Mouse (Mus musculus): Measurements from ENCODE around the gene Ripor2.
A peak's percentile ranks its signal among the peaks of the same experiment; 100 is the strongest.

Ripor2 gene

GRCm38 (mm10) chr13:24710968-24711367 is 129.0 kb downstream of the Ripor2 start:
- DNase-seq (ENCODE audit: low read depth, low spot score): no peak

DNA sequence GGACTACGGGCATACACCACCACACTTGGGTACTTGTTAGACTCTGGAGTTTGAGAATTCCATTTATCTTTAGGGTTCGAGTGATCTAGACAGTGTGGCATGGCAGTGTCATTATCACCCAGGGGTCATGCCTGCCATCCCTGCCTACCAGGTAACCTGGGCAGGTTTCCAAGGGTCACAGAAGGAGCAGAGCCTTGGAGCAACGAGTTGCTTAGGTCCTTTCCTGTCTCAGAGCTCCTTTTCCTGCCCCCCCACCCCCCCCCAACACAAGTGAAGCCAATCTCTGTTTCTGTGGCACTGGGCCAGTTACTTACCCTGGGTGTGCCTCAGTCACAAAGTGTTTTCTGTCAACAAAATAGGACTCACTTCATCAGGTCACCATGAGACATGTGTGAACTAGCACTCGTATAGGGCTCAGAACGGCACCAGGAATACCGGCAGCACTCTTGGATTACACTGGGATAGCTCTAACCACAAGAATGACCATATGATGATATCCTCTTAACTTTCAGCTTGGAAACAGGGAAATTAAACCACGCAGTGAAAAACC is 130.7 kb downstream of the Ripor2 start:
- DNase-seq (ENCODE audit: low read depth, low spot score): no peak

DNA sequence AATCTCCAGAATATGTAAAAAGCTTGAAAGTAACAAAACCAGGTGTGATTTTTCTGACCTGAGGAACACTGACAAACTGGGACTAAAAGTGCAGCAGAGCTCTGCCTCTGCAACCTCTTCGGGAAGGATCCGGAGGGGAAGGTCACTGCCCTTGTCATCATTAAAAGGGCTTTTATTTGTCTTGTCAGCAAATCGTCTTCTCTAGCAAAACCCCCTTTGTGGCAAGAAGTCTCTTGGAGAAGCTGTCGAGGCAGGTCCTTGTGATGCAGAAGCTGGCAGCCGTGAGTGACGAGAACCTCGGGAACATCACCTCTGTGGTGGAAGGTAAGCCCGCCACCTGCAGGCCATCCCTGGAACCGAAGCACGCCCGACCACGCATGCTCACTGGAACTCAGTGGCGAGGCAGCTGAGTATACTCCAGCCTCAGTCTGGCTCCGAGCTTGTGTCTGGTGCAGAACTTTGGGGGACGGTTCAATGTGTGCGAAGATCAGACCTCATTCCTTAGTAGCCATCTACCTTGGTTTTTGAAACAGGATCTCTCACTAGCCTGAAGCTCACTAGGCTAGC is 131.5 kb downstream of the Ripor2 start:
- peak; percentile 91 for DNase-seq (ENCODE audit: low read depth, low spot score)

- DNase-seq (ENCODE audit: low read depth, low spot score): no peak
These were observed 132.4 kb downstream of the Ripor2 start for GRCm38 (mm10) chr13:24714360-24714885.

- DNase-seq (ENCODE audit: low read depth, low spot score): no peak
These were observed 133.6 kb downstream of the Ripor2 start for GRCm38 (mm10) chr13:24715601-24716000.

DNA sequence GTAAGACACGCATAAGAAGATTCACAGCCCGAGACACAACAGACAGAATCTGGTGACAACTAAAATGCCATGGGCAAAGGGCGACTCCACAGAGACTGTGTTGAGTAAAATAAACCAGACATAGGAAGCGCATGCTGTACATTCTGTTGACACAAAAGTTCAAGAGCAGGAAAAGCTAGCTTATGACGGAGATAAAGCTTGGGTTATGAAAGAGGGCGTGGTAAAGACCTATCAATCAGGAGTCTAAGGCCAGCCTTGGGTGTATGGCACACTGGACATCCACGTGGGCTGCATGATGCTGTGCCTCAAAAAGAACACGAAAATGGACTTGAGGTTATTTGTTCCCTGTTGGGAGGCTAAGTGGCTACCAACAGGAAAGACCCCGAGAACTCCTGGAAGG is 134.5 kb downstream of the Ripor2 start:
- DNase-seq (ENCODE audit: low read depth, low spot score): no peak

- no peak for DNase-seq (ENCODE audit: low read depth, low spot score)
These were observed 135.7 kb downstream of the Ripor2 start for GRCm38 (mm10) chr13:24717677-24718076.

GRCm38 (mm10) chr13:24721502-24721901 is 139.5 kb downstream of the Ripor2 start:
- DNase-seq (ENCODE audit: low read depth, low spot score): no peak

GRCm38 (mm10) chr13:24723699-24724394 is 141.9 kb downstream of the Ripor2 start:
- DNase-seq (ENCODE audit: low read depth, low spot score): no peak

DNA sequence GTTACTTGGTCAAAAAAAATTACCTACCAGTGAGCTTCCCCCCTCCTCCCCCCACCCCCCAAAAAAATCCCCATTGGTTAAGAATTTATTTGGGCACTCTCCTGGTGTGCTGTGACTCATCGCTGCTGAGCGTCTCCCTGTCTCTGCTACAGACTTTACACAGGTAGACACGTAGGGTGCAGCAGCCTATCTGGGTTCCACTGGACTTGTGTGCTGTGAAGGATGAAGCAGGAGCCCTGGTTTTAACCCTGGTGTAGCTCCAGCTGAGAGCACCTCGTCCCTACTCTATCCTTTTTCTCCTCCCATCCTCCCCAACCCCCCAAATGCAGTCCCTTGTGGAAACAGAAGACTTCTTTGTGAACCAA is 142.4 kb downstream of the Ripor2 start:
- DNase-seq (ENCODE audit: low read depth, low spot score): peak; percentile 21

DNA sequence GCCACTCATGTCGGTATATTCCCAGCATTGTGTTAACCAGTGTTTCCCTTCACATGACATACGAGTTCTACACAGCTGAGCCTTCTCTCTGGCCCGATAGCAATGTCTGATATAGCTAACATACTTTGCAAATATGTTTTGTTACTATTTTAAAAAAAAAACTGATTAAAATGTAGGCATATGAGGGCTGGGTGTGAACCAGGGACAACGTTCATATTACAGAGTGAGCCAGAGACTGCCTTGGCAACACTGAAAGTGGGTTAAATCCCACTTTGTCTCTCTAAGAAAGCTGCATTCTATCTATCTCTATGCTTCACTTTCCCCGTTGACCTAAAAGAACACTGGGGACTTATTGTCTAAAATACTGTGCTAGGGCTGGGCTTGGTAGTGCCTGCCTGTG is 147.1 kb downstream of the Ripor2 start:
- DNase-seq (ENCODE audit: low read depth, low spot score): peak; percentile 16

GRCm38 (mm10) chr13:24734502-24734901 is 152.5 kb downstream of the Ripor2 start:
- no peak for DNase-seq (ENCODE audit: low read depth, low spot score)

- DNase-seq (ENCODE audit: low read depth, low spot score): no peak
These were observed 153.7 kb downstream of the Ripor2 start for GRCm38 (mm10) chr13:24735608-24736131.

- no peak for DNase-seq (ENCODE audit: low read depth, low spot score)
These were observed 159.0 kb downstream of the Ripor2 start, which contains the start of gene Armh2 for GRCm38 (mm10) chr13:24741028-24741427. Gene Armh2, plus strand, starts transcription at chr13:24741232.

- no peak for DNase-seq (ENCODE audit: low read depth, low spot score)
These were observed 165.8 kb downstream of the Ripor2 start for GRCm38 (mm10) chr13:24747823-24748222.

DNA sequence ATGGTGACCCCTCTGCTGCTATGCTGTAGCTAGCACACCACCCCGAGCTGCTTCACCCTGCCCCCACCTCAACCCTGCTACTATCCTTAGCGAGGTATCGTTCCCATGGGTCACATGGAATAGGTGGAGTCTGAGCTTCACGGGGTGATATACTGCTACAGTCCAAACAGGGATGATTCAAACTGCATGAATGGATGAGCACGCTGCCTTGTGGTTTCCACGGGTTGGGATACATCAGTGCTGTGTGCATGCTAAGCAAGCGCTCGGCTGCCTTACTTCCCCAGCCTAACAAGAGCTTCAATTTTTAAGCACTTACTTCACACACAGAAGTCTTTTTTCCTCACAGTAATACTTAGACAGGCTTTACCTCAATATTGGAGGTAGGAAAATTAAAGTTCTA is 168.8 kb downstream of the Ripor2 start:
- no peak for DNase-seq (ENCODE audit: low read depth, low spot score)

DNA sequence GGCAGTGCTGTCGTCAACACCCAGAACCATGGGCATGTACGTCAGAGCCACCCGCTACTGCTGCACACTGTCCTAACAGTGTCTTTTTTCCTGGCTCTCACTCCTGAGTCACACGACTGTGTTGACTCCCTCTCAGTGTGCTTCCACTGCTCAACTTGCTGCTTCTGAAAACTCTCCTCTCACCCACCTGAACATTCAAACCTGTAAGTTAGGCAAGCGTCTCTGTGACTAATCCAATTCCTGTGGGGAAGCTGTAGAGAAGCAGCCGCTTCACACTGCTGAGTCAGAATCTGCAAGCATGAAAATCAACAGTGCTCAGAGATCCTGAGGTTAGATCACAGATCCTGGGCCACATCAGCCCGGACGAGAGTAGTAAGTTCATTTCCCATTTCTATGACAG is 169.4 kb downstream of the Ripor2 start:
- DNase-seq (ENCODE audit: low read depth, low spot score): peak; percentile 78

- DNase-seq (ENCODE audit: low read depth, low spot score): no peak
These were observed 174.8 kb downstream of the Ripor2 start for GRCm38 (mm10) chr13:24756756-24757155.

DNA sequence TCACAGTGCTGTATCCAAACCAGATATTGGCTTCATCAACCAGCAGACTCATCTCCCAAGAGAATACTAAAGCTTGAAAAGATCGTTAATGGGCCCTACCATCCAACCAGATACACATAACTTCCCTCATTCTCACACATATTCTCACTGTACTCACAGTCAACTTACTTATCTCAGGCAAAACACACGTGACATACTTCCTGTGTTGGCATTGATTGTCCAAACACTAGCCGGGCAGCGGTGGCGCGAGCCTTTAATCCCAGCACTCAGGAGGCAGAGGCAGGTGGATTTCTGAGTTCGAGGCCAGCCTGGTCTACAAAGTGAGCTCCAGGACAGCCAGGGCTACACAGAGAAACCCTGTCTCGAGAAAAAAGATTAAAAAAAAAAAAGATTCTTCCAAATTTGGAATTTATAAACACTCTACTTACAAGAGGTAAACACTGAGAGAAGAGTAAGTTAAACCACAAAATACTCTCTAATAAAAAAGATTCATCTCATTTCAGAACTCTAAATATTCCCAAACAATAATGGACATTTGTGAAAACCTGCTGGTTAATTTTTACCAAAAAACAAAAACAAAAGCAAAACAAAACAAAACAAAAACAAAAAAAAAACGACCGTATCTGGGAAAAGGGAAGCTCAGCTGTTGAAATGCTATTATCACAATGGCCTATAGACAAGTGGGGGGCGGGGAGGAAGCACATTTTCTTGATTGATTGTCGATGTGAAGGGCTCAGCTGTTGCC is 176.0 kb downstream of the Ripor2 start:
- DNase-seq (ENCODE audit: low read depth, low spot score): no peak

DNA sequence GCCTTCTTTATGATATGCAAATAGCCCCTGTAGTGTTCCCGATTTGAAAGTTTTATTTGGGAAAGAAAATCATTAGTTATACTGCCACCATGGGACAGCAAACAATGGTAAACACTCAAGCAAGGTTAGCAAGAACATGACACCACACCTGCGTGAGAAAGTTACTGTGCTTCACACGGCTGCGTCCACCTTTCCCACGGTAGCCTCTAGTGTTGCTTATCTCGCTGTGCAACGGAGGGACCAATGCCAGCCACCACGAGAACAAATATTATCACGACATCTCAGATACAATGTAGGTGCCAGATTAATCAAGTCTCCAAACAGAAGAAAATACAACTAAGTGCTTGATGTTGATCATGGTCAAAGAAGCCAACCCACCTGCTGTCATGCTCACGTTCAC is 177.5 kb downstream of the Ripor2 start:
- no peak for DNase-seq (ENCODE audit: low read depth, low spot score)

GRCm38 (mm10) chr13:24760351-24760870 is 178.4 kb downstream of the Ripor2 start:
- no peak for DNase-seq (ENCODE audit: low read depth, low spot score)

- no peak for DNase-seq (ENCODE audit: low read depth, low spot score)
These were observed 179.1 kb downstream of the Ripor2 start for GRCm38 (mm10) chr13:24761083-24761402.
